Mouse (Mus musculus) adrenal gland, adult 8-10 months (tissue): Measurements from ENCODE around the gene Gm28051. TPM values are rescaled to one million over a fixed set of nuclear protein-coding genes. Genes with fewer than 3 reads are reported as not detected.

Experiments
- DNase-seq: peaks from one replicate; pipeline ENCODE4 v3.0.0; 2022
- microRNA-seq, 2 experiments: library from miRNA; unstranded; fragments of <30 nt; microRNA quantifications; one replicate each; pipeline ENCODE4 v1.2.0; 2022
- total RNA-seq, 4 experiments: library from RNA; stranded (reverse); gene quantifications; 2 replicates each; pipeline ENCODE4 v1.2.4; 2022

Gm28051 gene
- total RNA-seq, 4 experiments from 2014 or later: not detected

DNA sequence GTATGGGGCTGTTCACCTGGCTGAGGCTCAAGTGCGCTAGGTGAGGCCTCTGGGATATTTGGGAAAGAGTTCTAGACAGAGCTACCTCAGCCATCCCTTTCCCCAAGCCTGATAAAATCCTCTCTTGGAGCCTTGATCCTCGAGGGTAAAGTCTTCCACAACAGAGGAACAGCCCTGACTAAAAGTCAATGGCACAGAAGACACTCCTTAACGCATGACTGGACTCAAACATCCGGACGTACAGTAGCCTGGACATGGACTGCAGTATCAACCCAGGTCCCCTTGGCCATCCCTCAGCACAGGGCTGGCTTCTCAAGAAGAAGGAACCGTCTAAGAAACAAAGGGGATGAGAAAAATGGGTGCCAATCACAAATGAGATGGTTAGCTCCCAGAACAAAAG is 74.1 kb downstream of the Gm28051 start:
- DNase-seq: no peak

DNA sequence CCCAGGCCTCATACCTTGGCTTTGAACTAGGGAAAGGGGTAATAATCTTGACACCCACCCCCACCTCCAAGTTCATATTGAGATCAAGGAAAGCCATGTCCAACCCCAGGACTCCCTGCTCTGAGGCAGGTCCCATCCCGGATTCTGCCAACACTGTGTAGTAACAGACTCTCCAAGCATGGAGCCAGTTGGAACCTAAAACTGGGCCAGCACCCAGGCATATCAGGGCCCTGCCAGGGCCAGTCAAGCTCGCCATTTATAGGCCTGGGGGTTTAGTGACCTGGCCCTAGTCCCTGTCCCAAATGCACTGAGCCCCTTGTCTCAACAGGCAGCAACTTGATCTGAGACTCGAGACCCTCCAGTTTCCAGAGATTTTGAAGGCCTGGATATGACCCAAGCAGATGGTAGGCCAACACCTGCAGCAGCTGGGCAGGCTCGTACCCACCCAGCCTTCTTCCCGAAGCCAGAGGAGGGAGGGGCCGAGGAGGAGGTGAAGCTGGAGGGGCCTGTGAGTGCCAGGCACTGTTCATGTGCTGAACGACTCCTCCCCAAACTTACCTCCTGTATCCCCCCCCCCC is 74.8 kb downstream of the Gm28051 start:
- no peak for DNase-seq

DNA sequence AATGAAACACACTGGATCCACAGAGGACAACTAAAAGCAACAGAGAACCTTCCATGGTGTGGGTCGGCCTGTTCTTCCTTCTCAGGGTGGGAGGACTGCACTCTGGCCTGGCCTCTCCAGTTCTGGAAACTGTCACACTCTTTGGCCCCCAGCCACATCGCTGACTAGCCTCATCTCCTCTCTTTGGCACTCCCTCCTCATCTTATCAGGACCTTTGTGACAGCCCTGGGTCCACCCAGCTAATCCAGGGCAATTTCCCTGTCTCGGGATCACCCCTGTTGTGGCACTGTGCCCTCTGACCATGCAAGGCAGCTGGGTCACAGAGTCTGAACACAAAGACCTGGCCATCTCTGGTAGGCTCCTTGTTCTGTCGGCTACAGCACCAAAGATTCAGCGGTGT is 75.5 kb downstream of the Gm28051 start:
- DNase-seq: no peak

DNA sequence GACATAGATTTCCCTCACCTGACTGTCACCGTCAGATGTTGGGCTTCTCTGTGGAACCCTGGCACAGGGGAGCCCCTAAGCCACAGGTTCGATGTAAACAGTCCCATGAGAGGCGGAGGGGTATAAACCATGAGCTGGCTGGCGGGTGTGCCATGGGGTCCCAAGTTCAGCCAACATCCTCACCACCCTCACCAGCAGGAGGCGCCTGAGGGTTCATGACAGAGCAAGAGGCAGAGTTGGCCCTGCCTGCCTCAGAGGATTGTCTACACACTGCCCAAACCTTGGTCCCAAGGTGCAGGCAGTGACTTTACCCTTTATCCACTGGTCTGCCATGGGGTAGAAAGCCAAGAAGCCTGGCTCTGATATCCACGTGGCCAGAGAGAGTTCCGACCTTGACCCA is 76.0 kb downstream of the Gm28051 start:
- DNase-seq: no peak

DNA sequence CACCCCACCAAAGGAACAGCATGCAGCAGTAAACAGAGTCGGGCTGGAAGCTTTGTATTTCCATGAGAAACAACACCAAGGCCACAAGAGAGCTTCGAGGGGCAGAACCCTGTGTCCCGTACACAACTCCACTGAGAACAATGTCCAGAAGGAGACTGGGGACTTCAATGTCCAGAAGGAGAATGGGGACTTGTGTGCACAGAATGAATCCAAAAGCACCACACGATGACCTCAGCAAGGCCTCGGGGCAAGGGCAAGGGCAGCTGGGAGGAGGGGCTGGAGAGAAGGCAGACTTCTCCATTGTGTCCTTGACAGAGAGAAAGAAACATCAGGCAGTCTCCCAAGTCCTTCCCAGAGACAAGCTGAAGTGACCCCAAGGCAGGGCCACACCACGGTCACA is 78.7 kb downstream of the Gm28051 start:
- DNase-seq: peak; percentile 67

DNA sequence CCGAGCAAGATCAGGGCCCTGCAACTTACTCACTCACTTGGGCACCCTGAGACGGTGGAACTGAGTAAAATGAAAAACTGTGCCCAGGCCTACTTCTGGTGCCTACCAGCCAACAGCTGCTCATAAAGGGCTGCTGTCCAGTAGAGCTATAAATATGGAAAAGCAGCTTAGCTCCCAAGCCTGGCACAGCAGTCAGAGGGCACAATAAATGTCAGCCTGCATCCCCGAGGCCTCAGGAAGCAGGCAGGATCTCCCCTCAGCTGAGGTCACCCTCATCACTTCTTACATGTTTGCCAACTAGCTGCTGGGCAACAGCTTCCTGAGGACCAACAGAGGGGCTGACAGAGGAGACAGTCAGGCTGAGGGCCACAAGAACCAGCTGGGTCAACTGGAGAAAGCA is 80.5 kb downstream of the Gm28051 start:
- no peak for DNase-seq

DNA sequence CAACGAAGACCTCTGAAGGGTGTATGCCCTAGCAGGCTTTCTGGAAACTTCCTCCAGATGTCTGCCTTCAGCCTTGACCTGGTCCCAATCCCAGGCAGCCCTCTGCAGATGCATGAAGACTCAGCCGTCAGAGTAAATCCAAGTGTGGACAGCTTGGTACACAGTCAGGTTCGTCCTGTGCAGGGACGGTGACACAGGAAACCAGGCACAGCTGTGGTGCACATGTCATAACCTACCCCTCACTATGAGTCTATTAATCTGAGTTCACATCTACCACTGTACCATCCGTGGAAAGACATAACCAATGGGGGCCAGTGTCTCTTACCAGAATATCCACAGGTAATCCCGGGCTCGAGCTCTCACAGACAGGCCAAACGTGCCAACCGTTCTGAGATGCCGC is 83.0 kb downstream of the Gm28051 start:
- no peak for DNase-seq

DNA sequence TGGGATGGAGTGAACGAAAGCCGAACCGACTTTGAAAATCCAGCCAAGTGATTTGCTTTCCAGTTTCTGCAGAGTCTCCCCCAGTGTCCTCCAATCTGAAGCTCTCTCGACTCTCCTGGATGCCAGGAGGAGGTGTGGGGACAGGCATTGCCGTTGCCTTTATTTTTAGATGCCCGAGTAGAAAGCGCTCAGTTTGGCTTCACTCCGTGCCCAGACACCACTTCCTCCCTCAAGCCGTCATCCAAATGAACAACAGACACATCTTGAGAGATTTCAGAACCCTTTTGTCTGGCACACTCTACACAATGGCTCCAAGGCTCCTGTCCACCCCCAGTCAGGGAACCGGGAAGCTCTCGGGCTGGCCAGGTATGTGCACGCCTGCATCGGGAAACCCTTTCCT is 83.4 kb downstream of the Gm28051 start:
- no peak for DNase-seq

DNA sequence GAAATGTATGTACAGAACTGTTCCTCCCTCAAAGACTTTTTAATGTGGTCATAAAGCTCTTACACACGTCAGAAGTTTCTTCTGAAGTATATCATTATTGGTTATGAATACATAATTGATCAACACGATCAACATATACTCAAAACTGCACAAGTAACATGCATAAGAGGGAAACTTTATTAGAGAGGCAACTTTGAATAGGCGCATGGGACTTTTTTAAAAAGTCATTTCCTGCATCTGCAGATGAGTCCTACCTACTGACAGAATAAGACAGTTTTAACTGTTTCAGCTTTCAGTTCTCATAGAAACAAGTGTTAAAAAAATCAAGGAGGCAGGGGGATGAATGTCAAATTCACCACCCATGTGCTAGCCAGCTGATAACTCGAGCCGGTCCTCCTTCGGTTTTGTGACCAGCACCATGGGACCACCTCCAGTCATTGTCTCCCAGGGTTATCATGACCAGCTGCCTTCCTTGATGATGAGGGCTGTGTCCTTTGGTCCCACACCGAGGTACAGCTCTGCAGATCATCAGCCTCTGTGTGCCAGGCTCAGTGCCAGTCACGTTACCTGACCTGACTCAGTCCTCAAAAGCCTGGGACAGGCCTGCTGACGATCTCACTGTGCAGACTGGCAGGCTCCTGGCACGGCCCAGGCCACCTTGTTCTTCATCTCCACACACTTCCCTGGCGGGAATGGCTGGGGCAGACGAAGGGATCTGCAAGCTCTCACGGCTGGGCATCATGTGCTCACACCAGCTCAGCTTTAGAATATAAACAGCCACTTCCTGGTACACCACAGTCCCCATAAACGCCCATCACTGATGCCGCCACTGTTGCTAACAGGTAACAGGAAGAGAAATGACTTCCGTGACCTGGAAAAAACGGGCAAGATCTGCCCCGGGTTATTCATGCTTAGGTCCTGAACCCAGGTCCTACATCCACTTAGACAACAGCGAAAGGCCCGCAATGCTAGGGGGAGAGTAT is 84.4 kb downstream of the Gm28051 start:
- no peak for DNase-seq

DNA sequence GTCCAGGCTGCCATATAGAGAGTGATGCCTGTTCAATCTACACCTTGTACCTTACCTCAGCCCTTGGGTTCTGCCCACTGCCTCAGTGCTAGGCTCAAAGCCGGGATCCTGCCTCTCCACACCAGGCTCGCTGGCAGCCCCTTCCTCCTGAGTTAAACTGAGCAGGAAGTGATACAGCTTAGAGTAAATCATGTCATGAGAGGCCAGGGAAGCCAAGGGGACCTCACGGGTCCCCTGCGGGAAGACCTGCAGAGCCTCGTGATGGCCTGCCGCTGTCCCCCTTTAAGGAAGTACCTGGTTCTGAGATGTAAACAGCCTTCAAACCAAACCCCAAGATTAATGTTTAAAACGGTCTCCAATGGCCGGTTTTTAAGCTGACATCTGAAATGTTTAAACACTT is 85.4 kb downstream of the Gm28051 start:
- DNase-seq: no peak

DNA sequence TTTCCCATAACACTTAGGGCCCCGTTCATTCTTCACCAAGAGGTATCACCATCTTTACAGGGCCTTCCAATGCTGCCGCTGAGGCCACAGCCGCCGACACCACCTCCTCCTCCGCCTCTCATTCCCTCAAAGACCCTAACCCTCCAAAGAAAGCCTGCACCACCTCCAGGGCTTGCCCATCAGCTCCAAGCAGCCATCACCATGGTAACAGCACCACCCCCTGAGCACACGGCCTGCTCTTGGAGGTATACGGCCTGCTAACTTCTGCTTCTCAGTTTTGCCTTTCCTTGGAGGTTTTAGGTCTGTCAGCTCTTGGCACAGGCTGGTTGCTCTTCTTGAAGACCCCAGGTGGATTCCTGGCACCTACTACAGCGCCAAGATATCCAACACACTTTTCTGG is 86.7 kb downstream of the Gm28051 start:
- no peak for DNase-seq

Small RNA genes within 50 kb of the gene (microRNA-seq; reads per million reads assigned to microRNA genes)
- gene Mir1936: 0 reads per million in 2 experiments

Other genes with a start within 250 kb of the Gm28051 start
- gene Chga, start 202.8 kb downstream of the Gm28051 start, total RNA-seq: 1,000 to 10,000 TPM; 2,246 to 2,701 (median 2,550) TPM
- 100 to 1,000 TPM in 2 of 4 experiments, 10 to 100 TPM in 2; 49.2 to 139 (median 86.7) TPM for gene Itpk1, start 52.8 kb downstream of the Gm28051 start, total RNA-seq
- 10 to 100 TPM in 3 of 4 experiments, 1 to 10 TPM in 1; 8.2 to 13.6 (median 11.5) TPM for gene Moap1, start 14.1 kb downstream of the Gm28051 start, total RNA-seq
- gene Tmem251, start 14.0 kb downstream of the Gm28051 start, total RNA-seq: 1 to 10 TPM; 7.2 to 8.8 (median 7.7) TPM
- 10 to 100 TPM; 12.1 to 16.5 (median 14.6) TPM for gene Gon7, start within 50 bp of the Gm28051 start, total RNA-seq
- gene Ubr7, start 202 bp upstream of the Gm28051 start, total RNA-seq: 10 to 100 TPM; 30.2 to 41.2 (median 36.3) TPM
- gene Gm20604, start 907 bp upstream of the Gm28051 start, total RNA-seq: 1 to 10 TPM; 6.1 to 8.9 (median 7.5) TPM
- gene Btbd7, start 120.7 kb upstream of the Gm28051 start, total RNA-seq: 10 to 100 TPM; 44.9 to 59.5 (median 54.3) TPM
- gene Cox8c, start 141.6 kb upstream of the Gm28051 start, total RNA-seq: not detected
- gene Unc79, start 191.1 kb upstream of the Gm28051 start, total RNA-seq: 1 to 10 TPM; 7.0 to 9.9 (median 8.6) TPM